Mouse (Mus musculus) liver, embryonic 11.5 days (tissue): ENCODE measurements at regions not wholly inside any gene's neighbourhood (a gene's known extent, or its start where the extent isn't known, plus 50 kb on each side); places are given as distances from the start of the nearest gene placed in this dataset.

Experiments
- ATAC-seq: fragments of 200-750 bp; cut with Nextera tagmentation; replicated peaks from 2 replicates; pipeline ENCODE4 v1.8.0; 2017; ENCODE audit warnings: moderate number of reproducible peaks, mild to moderate bottlenecking, moderate TSS enrichment, moderate library complexity; ENCODE audit not compliant: low FRiP score
- DNase-seq: peaks from one replicate; pipeline ENCODE4 v3.0.0-alpha.2; 2017; ENCODE audit warnings: low spot score
- H3K27ac ChIP-seq: fragments of 300-500 bp; sonication (generic); 2 replicates; pipeline ENCODE4 v1.5.1; 2014; ENCODE audit warnings: mild to moderate bottlenecking, low read depth, low read length, control low read depth
- H3K27me3 ChIP-seq: fragments of 300-500 bp; sonication (generic); replicated peaks from 2 replicates; pipeline ENCODE4 v1.6.1; 2014; ENCODE audit warnings: low read length, mixed read lengths; ENCODE audit not compliant: control insufficient read depth, insufficient read depth
- H3K36me3 ChIP-seq: fragments of 300-500 bp; sonication (generic); 2 replicates; pipeline ENCODE4 v1.6.1; 2014; ENCODE audit warnings: mild to moderate bottlenecking, low read length, moderate library complexity, mixed read lengths; ENCODE audit not compliant: control insufficient read depth, insufficient read depth
- H3K4me1 ChIP-seq: fragments of 300-500 bp; sonication (generic); replicated peaks from 2 replicates; pipeline ENCODE4 v1.6.1; 2014; ENCODE audit warnings: low read length, mixed read lengths; ENCODE audit not compliant: control insufficient read depth, insufficient read depth
- H3K4me2 ChIP-seq: fragments of 300-500 bp; sonication (generic); 2 replicates; pipeline ENCODE4 v1.6.1; 2014; ENCODE audit warnings: mild to moderate bottlenecking, control low read depth, moderate library complexity
- H3K4me3 ChIP-seq: fragments of 300-500 bp; sonication (generic); 2 replicates; pipeline ENCODE4 v1.5.1; 2014; ENCODE audit warnings: low read depth, low read length, control low read depth
- H3K9ac ChIP-seq: fragments of 300-500 bp; sonication (generic); 2 replicates; pipeline ENCODE4 v1.6.1; 2014; ENCODE audit warnings: low read depth, low read length, control low read depth
- H3K9me3 ChIP-seq: fragments of 300-500 bp; sonication (generic); 2 replicates; pipeline ENCODE4 v1.6.1; 2016; ENCODE audit warnings: low read length, inconsistent platforms, mixed read lengths; ENCODE audit not compliant: control insufficient read depth
- WGBS: fragments of 180-500 bp; shearing (Covaris S2); extraction: QIAGEN DNeasy Blood & Tissue Kit; methylation state at CpG from one replicate; pipeline ENCODE4 v1.1.7; 2014; 5-methylcytosine and 5-hydroxymethylcytosine counted together

- Histone ChIP-seq H3K27me3 (no peaks in the 10 kb centered on the region), H3K4me2 (no peak overlapping the region), H3K9me3 (no peaks in the 10 kb centered on the region), H3K27ac (no peak overlapping the region), H3K4me1 (no peaks in the 10 kb centered on the region), H3K4me3 (no peak overlapping the region), H3K9ac (no peak overlapping the region), H3K36me3 (no peaks in the 10 kb centered on the region)
- ATAC-seq (no peak), DNase-seq (no peak)
- WGBS = 84% methylated on average over 5 of the region's 5 CpGs
These were observed 145.6 kb upstream of the Spdye4c start for GRCm38 (mm10) chr2:128445443-128445842.

DNA sequence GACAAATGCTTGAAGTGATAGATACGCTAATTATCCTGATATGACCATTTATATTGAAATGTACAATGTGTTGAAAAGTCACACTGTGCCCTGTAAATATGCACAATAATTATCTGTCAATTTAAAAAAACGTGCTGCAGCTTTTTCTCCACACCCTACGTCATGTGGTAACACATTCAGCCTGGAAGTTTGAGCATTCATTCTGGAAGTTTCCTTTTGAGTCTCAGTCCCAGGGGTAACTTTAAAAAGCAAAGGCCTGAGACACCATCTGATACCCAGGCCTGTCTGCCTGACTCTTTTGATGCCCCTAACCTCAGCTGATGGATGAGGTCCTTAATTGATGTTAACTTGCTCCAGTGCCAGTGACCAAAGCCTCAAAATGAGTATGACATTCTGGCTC is 141.7 kb upstream of the Spdye4c start:
- no peak overlapping the region for H3K4me2 ChIP-seq
- DNase-seq = no peak
- 73% methylated on average over 3 of the region's 3 CpGs for WGBS
- no peak for ATAC-seq
- H3K9ac ChIP-seq = no peak overlapping the region
- no peaks in the 10 kb centered on the region for H3K9me3 ChIP-seq
- no peaks in the 10 kb centered on the region for H3K27me3 ChIP-seq
- H3K36me3 ChIP-seq = no peaks in the 10 kb centered on the region
- H3K4me3 ChIP-seq = no peak overlapping the region
- H3K4me1 ChIP-seq = no peaks in the 10 kb centered on the region
- no peak overlapping the region for H3K27ac ChIP-seq

GRCm38 (mm10) chr2:128450045-128450444 is 141.0 kb upstream of the Spdye4c start:
- Histone ChIP-seq H3K36me3 (no peaks in the 10 kb centered on the region), H3K4me2 (no peak overlapping the region), H3K27ac (no peak overlapping the region), H3K4me3 (no peak overlapping the region), H3K9me3 (no peaks in the 10 kb centered on the region), H3K9ac (no peak overlapping the region), H3K4me1 (no peaks in the 10 kb centered on the region), H3K27me3 (no peaks in the 10 kb centered on the region)
- ATAC-seq = no peak
- 74% methylated on average over 4 of the region's 4 CpGs for WGBS
- DNase-seq = no peak

DNA sequence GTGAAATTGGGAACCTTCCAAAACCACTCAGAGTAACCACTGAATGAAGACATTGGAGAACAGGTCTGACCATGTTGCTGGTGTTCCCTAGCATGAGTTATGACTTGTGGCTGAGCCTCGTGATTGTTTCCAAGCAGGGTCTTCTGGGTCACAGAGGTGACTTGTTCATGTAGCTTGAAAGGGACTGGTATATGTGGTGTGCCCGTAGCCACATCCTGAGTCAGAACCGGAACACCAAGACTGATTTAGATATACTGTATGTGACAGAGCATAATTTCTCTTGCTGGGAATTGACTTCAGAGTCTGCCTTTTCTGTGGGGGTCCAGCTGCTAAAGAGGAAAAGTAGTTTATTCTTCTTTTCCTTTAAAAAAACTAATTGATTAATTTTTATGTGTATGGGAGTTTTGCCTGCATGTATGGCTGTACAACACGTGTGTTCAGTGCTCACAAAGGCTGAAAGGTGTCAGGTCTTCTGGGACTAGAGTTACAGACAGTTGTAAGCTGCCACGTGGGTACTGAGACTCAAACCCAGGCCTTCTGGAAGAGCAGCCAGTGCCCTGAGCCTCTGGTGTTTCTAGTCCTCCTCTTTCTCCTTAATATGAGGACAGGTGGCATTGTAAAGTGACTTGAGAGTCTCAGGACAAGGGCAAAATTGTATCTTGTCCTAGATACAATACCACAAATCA is 139.3 kb upstream of the Spdye4c start:
- ATAC-seq (no peak), DNase-seq (no peak)
- Histone ChIP-seq H3K4me2 (no peak overlapping the region), H3K4me1 (no peaks in the 10 kb centered on the region), H3K9me3 (no peaks in the 10 kb centered on the region), H3K27ac (no peak overlapping the region), H3K36me3 (no peaks in the 10 kb centered on the region), H3K4me3 (no peak overlapping the region), H3K9ac (no peak overlapping the region), H3K27me3 (no peaks in the 10 kb centered on the region)
- WGBS = 67% methylated on average over 5 of the region's 5 CpGs

GRCm38 (mm10) chr2:128452582-128452981 is 138.4 kb upstream of the Spdye4c start:
- Histone ChIP-seq H3K27me3 (no peaks in the 10 kb centered on the region), H3K4me1 (no peaks in the 10 kb centered on the region), H3K9ac (no peak overlapping the region), H3K27ac (no peak overlapping the region), H3K4me2 (no peak overlapping the region), H3K36me3 (no peaks in the 10 kb centered on the region), H3K9me3 (no peaks in the 10 kb centered on the region), H3K4me3 (no peak overlapping the region)
- WGBS = 96% methylated on average over 1 of the region's 1 CpGs
- ATAC-seq (no peak), DNase-seq (no peak)

DNA sequence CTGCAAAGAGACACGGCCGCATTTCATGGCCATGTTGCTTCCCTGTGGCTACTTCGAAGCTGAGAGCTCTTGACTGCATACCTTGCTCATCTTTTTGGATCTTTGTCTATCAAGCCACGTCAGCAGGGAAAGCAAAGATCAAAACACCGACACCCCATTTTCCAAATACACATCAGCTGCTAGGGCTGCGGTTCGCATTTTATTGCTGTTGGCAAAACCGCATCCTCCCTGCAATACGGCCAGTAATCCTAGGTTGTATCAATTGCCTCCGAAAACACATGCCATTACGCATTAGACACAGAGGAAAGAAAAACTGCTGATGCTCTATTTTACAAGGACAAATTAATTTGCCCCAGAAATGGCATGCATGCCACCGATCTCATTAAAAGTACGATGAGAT is 136.5 kb upstream of the Spdye4c start:
- ATAC-seq (no peak), DNase-seq (no peak)
- 86% methylated on average over 13 of the region's 13 CpGs for WGBS

GRCm38 (mm10) chr2:128457591-128458209 is 133.3 kb upstream of the Spdye4c start:
- H3K4me2 ChIP-seq = no peak overlapping the region
- no peaks in the 10 kb centered on the region for H3K9me3 ChIP-seq
- H3K4me1 ChIP-seq = no peaks in the 10 kb centered on the region
- H3K36me3 ChIP-seq = no peaks in the 10 kb centered on the region
- no peak overlapping the region for H3K27ac ChIP-seq
- H3K4me3 ChIP-seq = no peak overlapping the region
- H3K9ac ChIP-seq = no peak overlapping the region
- no peak for DNase-seq
- ATAC-seq = no peak
- no peaks in the 10 kb centered on the region for H3K27me3 ChIP-seq
- WGBS = 72% methylated on average over 6 of the region's 6 CpGs

More for the DNA sequence above, 136.5 kb upstream of the Spdye4c start:
- no peaks in the 10 kb centered on the region for H3K9me3 ChIP-seq
- no peak overlapping the region for H3K4me2 ChIP-seq
- H3K27me3 ChIP-seq = no peaks in the 10 kb centered on the region
- H3K9ac ChIP-seq = no peak overlapping the region
- H3K4me1 ChIP-seq = no peaks in the 10 kb centered on the region
- H3K27ac ChIP-seq = no peak overlapping the region
- no peak overlapping the region for H3K4me3 ChIP-seq
- H3K36me3 ChIP-seq = no peaks in the 10 kb centered on the region

- Histone ChIP-seq H3K4me3 (no peak overlapping the region), H3K36me3 (no peaks in the 10 kb centered on the region), H3K4me2 (no peak overlapping the region), H3K4me1 (no peaks in the 10 kb centered on the region), H3K27me3 (no peaks in the 10 kb centered on the region), H3K27ac (no peak overlapping the region), H3K9me3 (no peaks in the 10 kb centered on the region), H3K9ac (no peak overlapping the region)
- DNase-seq = no peak
- no peak for ATAC-seq
- WGBS = 70% methylated on average over 6 of the region's 6 CpGs
These were observed 125.6 kb upstream of the Spdye4c start for GRCm38 (mm10) chr2:128465214-128465984.
